Mouse (Mus musculus): ENCODE data around the gene Ccdc63.

GRCm38 (mm10) chr5:122184283-122184806, 43.7 kb upstream of the Ccdc63 start:
- no peak for TF ChIP-seq CTCF (IDR thresholded peaks at IDR 0.05; ENCODE audit: insufficient read depth, low read depth, low read length)
- TF ChIP-seq POLR2A (IDR thresholded peaks at IDR 0.05; ENCODE audit: insufficient read depth, low read depth, low read length) = no peak

All from olfactory bulb, adult 2 months (tissue).